Mouse (Mus musculus): ENCODE measurements around the gene Matn1. TPM values are rescaled to one million over a fixed set of nuclear protein-coding genes. Genes with fewer than 3 reads are reported as not detected.

Gene Matn1
- polyA plus RNA-seq, 1 experiment: not detected

- no peak overlapping the region for H3K4me2 ChIP-seq (ENCODE audit: low read depth)
- peaks cover 62% of the 10 kb centered on the region for H3K27me3 ChIP-seq (ENCODE audit: control insufficient read depth, insufficient read depth, insufficient read length)
- H3K4me3 ChIP-seq: no peak overlapping the region
- no peaks in the 10 kb centered on the region for H3K79me2 ChIP-seq (ENCODE audit: control insufficient read depth, insufficient read depth)
- TF ChIP-seq REST (IDR thresholded peaks at IDR 0.05; ENCODE audit: insufficient read depth, insufficient read length): no peak
- no peak for TF ChIP-seq MYOD1 (IDR thresholded peaks at IDR 0.05; ENCODE audit: control insufficient read depth in 1 of 3, insufficient read length in 2 of 3, low read depth in 2 of 3)
- no peak for TF ChIP-seq POLR2A (IDR thresholded peaks at IDR 0.05; ENCODE audit: insufficient read length, low read depth)
- TF ChIP-seq E2F4 (IDR thresholded peaks at IDR 0.05; ENCODE audit: insufficient read depth): no peak
- no peak for TF ChIP-seq MAX (IDR thresholded peaks at IDR 0.05; ENCODE audit: low read depth)
- no peak for TF ChIP-seq TCF12 (IDR thresholded peaks at IDR 0.05; ENCODE audit: insufficient read depth, poor library complexity, severe bottlenecking)
- TF ChIP-seq USF1 (IDR thresholded peaks at IDR 0.05; ENCODE audit: low read depth): no peak
- no peak for TF ChIP-seq SRF (IDR thresholded peaks at IDR 0.05; ENCODE audit: control insufficient read depth, insufficient read length, low read depth)
- no peak for TF ChIP-seq MYOG (IDR thresholded peaks at IDR 0.05; ENCODE audit: control insufficient read depth in 1 of 3, insufficient read depth in 1 of 3, insufficient read length in 2 of 3, low read depth in 2 of 3)
- H3ac ChIP-seq (ENCODE audit: control insufficient read depth, insufficient read length): no peak overlapping the region
- H3K36me3 ChIP-seq (ENCODE audit: control insufficient read depth, insufficient read depth): no peaks in the 10 kb centered on the region
These were observed 17.9 kb upstream of the Matn1 start for GRCm38 (mm10) chr4:130926274-130926673.

GRCm38 (mm10) chr4:130927821-130928220 is 16.4 kb upstream of the Matn1 start:
- Histone ChIP-seq H3K4me2 (ENCODE audit: low read depth) (no peak overlapping the region), H3K79me2 (ENCODE audit: control insufficient read depth, insufficient read depth) (no peaks in the 10 kb centered on the region), H3K36me3 (ENCODE audit: control insufficient read depth, insufficient read depth) (no peaks in the 10 kb centered on the region), H3ac (ENCODE audit: control insufficient read depth, insufficient read length) (no peak overlapping the region), H3K4me3 (no peak overlapping the region), H3K27me3 (ENCODE audit: control insufficient read depth, insufficient read depth, insufficient read length) (peaks cover 55% of the 10 kb centered on the region)
- TF ChIP-seq E2F4 (IDR thresholded peaks at IDR 0.05; ENCODE audit: insufficient read depth): no peak
- TF ChIP-seq MAX (IDR thresholded peaks at IDR 0.05; ENCODE audit: low read depth): no peak
- TF ChIP-seq TCF12 (IDR thresholded peaks at IDR 0.05; ENCODE audit: insufficient read depth, poor library complexity, severe bottlenecking): no peak
- no peak for TF ChIP-seq SRF (IDR thresholded peaks at IDR 0.05; ENCODE audit: control insufficient read depth, insufficient read length, low read depth)
- TF ChIP-seq POLR2A (IDR thresholded peaks at IDR 0.05; ENCODE audit: insufficient read length, low read depth): no peak
- no peak for TF ChIP-seq POLR2AphosphoS2 (IDR thresholded peaks at IDR 0.05; ENCODE audit: insufficient read length, low read depth)
- no peak for TF ChIP-seq MYOD1 (IDR thresholded peaks at IDR 0.05; ENCODE audit: control insufficient read depth in 1 of 3, insufficient read length in 2 of 3, low read depth in 2 of 3)

DNA sequence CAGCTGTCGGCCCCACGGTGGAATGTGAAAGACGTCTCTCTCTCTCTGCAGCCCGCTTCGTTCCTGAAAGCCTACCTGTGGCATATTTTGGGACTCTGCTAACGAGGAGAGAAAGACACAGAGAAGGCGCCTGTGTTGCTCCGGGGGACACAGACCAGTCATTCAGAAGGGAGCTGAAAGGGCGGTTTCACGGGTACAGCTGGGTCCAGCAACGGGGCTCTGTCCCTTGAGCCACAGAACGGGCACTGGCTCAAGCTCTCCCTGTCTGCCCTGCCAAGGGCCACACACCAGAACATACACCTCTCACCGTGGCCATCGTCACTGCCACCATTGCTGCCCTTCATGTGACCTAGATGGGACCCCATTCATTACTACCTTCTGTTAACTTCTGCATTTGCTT is 1.5 kb upstream of the Matn1 start:
- Histone ChIP-seq H3ac (ENCODE audit: control insufficient read depth, insufficient read length) (no peak overlapping the region), H3K36me3 (ENCODE audit: control insufficient read depth, insufficient read depth) (no peaks in the 10 kb centered on the region), H3K27me3 (ENCODE audit: control insufficient read depth, insufficient read depth, insufficient read length) (peaks cover 51% of the 10 kb centered on the region), H3K4me2 (ENCODE audit: low read depth) (no peak overlapping the region), H3K79me2 (ENCODE audit: control insufficient read depth, insufficient read depth) (no peaks in the 10 kb centered on the region), H3K4me3 (no peak overlapping the region)
- no peak for TF ChIP-seq USF1 (IDR thresholded peaks at IDR 0.05; ENCODE audit: low read depth)
- TF ChIP-seq SRF (IDR thresholded peaks at IDR 0.05; ENCODE audit: control insufficient read depth, insufficient read length, low read depth): no peak
- no peak for TF ChIP-seq MYOD1 (IDR thresholded peaks at IDR 0.05; ENCODE audit: control insufficient read depth in 1 of 3, insufficient read length in 2 of 3, low read depth in 2 of 3)
- TF ChIP-seq POLR2A (IDR thresholded peaks at IDR 0.05; ENCODE audit: insufficient read length, low read depth): no peak
- no peak for TF ChIP-seq TCF12 (IDR thresholded peaks at IDR 0.05; ENCODE audit: insufficient read depth, poor library complexity, severe bottlenecking)
- TF ChIP-seq REST (IDR thresholded peaks at IDR 0.05; ENCODE audit: insufficient read depth, insufficient read length): no peak
- no peak for TF ChIP-seq POLR2AphosphoS2 (IDR thresholded peaks at IDR 0.05; ENCODE audit: insufficient read length, low read depth)
- TF ChIP-seq MYOG (IDR thresholded peaks at IDR 0.05; ENCODE audit: control insufficient read depth in 1 of 3, insufficient read depth in 1 of 3, insufficient read length in 2 of 3, low read depth in 2 of 3): no peak
- no peak for TF ChIP-seq E2F4 (IDR thresholded peaks at IDR 0.05; ENCODE audit: insufficient read depth)
- no peak for TF ChIP-seq MAX (IDR thresholded peaks at IDR 0.05; ENCODE audit: low read depth)
- TF ChIP-seq CEBPB (IDR thresholded peaks at IDR 0.05; ENCODE audit: insufficient read depth, poor library complexity, severe bottlenecking): no peak
- no peak for TF ChIP-seq TCF3 (IDR thresholded peaks at IDR 0.05; ENCODE audit: insufficient read length, low read depth)

DNA sequence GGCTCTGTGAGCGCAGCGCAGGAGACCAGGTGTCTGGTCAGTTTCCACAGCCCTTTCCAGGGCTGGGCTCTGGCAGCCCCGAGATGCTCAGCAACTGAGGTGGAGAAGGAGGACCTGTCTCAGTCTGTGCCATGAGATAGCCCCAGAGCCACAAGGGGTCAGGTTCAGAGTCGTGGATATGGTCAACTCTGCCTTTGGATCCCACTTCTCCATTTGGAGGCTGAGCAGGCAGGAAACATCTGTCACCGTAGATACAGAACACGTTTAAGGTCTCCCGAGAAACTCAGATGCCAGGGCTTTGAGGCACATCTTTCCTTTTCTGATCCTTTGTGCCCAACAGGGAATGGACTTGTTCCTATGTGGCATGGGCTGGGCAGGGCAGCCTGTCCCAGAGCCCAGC is 594 bp downstream of the Matn1 start:
- Histone ChIP-seq H3K79me2 (ENCODE audit: control insufficient read depth, insufficient read depth) (no peaks in the 10 kb centered on the region), H3K27me3 (ENCODE audit: control insufficient read depth, insufficient read depth, insufficient read length) (peaks cover 54% of the 10 kb centered on the region), H3K4me2 (ENCODE audit: low read depth) (no peak overlapping the region), H3ac (ENCODE audit: control insufficient read depth, insufficient read length) (no peak overlapping the region), H3K4me3 (no peak overlapping the region), H3K36me3 (ENCODE audit: control insufficient read depth, insufficient read depth) (no peaks in the 10 kb centered on the region)
- no peak for TF ChIP-seq E2F4 (IDR thresholded peaks at IDR 0.05; ENCODE audit: insufficient read depth)
- no peak for TF ChIP-seq USF1 (IDR thresholded peaks at IDR 0.05; ENCODE audit: low read depth)
- no peak for TF ChIP-seq SRF (IDR thresholded peaks at IDR 0.05; ENCODE audit: control insufficient read depth, insufficient read length, low read depth)
- TF ChIP-seq MAX (IDR thresholded peaks at IDR 0.05; ENCODE audit: low read depth): no peak
- TF ChIP-seq TCF12 (IDR thresholded peaks at IDR 0.05; ENCODE audit: insufficient read depth, poor library complexity, severe bottlenecking): no peak
- no peak for TF ChIP-seq CEBPB (IDR thresholded peaks at IDR 0.05; ENCODE audit: insufficient read depth, poor library complexity, severe bottlenecking)
- TF ChIP-seq MYOD1 (IDR thresholded peaks at IDR 0.05; ENCODE audit: control insufficient read depth in 1 of 3, insufficient read length in 2 of 3, low read depth in 2 of 3): no peak
- TF ChIP-seq POLR2A (IDR thresholded peaks at IDR 0.05; ENCODE audit: insufficient read length, low read depth): no peak
- TF ChIP-seq REST (IDR thresholded peaks at IDR 0.05; ENCODE audit: insufficient read depth, insufficient read length): no peak
- TF ChIP-seq POLR2AphosphoS2 (IDR thresholded peaks at IDR 0.05; ENCODE audit: insufficient read length, low read depth): no peak
- TF ChIP-seq MYOG (IDR thresholded peaks at IDR 0.05; ENCODE audit: control insufficient read depth in 1 of 3, insufficient read depth in 1 of 3, insufficient read length in 2 of 3, low read depth in 2 of 3): no peak

- no peak overlapping the region for H3K4me3 ChIP-seq
- H3K36me3 ChIP-seq (ENCODE audit: control insufficient read depth, insufficient read depth): no peaks in the 10 kb centered on the region
- no peaks in the 10 kb centered on the region for H3K79me2 ChIP-seq (ENCODE audit: control insufficient read depth, insufficient read depth)
- H3K4me2 ChIP-seq (ENCODE audit: low read depth): no peak overlapping the region
- peaks cover 74% of the 10 kb centered on the region for H3K27me3 ChIP-seq (ENCODE audit: control insufficient read depth, insufficient read depth, insufficient read length)
- TF ChIP-seq REST (IDR thresholded peaks at IDR 0.05; ENCODE audit: insufficient read depth, insufficient read length) (no peak), USF1 (IDR thresholded peaks at IDR 0.05; ENCODE audit: low read depth) (no peak), E2F4 (IDR thresholded peaks at IDR 0.05; ENCODE audit: insufficient read depth) (no peak), MAX (IDR thresholded peaks at IDR 0.05; ENCODE audit: low read depth) (no peak), TCF3 (IDR thresholded peaks at IDR 0.05; ENCODE audit: insufficient read length, low read depth) (no peak), MYOG (IDR thresholded peaks at IDR 0.05; ENCODE audit: control insufficient read depth in 1 of 3, insufficient read depth in 1 of 3, insufficient read length in 2 of 3, low read depth in 2 of 3) (no peak), SRF (IDR thresholded peaks at IDR 0.05; ENCODE audit: control insufficient read depth, insufficient read length, low read depth) (no peak), MYOD1 (IDR thresholded peaks at IDR 0.05; ENCODE audit: control insufficient read depth in 1 of 3, insufficient read length in 2 of 3, low read depth in 2 of 3) (no peak), POLR2A (IDR thresholded peaks at IDR 0.05; ENCODE audit: insufficient read length, low read depth) (no peak), TCF12 (IDR thresholded peaks at IDR 0.05; ENCODE audit: insufficient read depth, poor library complexity, severe bottlenecking) (no peak), CEBPB (IDR thresholded peaks at IDR 0.05; ENCODE audit: insufficient read depth, poor library complexity, severe bottlenecking) (no peak), POLR2AphosphoS2 (IDR thresholded peaks at IDR 0.05; ENCODE audit: insufficient read length, low read depth) (no peak)
- no peak overlapping the region for H3ac ChIP-seq (ENCODE audit: control insufficient read depth, insufficient read length)
These were observed 3.0 kb downstream of the Matn1 start for GRCm38 (mm10) chr4:130947094-130947647.

Measured in myocyte (in vitro differentiated cells).